Mouse (Mus musculus) CH12.LX (cell line): ENCODE results near the gene Olfr1453.
"Not testable (repeated sequence)": the region's sequence is repeated elsewhere in the genome, so short reads cannot be mapped to it uniquely, and the experiment has no call there.

Experiments used
- CHD2 ChIP-seq: IDR thresholded peaks from 2 replicates; pipeline ENCODE4 v1.6.1; 2011; ENCODE audit warnings: low read length, improper control_type of control experiment
- CTCF ChIP-seq, 2 experiments: IDR thresholded peaks in 1 of 2; conservative IDR thresholded peaks in 1 of 2; 2 replicates each; pipeline ENCODE4 v1.5.1; 2011 to 2012; ENCODE audit warnings: low read depth in 2 of 2, low read length in 2 of 2, improper control_type of control experiment in 1 of 2, inconsistent platforms in 1 of 2, mild to moderate bottlenecking in 1 of 2, moderate library complexity in 1 of 2
- E2F4 ChIP-seq: IDR thresholded peaks from 2 replicates; pipeline ENCODE4 v1.6.1; 2011; ENCODE audit warnings: low read depth, low read length, improper control_type of control experiment; ENCODE audit not compliant: insufficient replicate concordance
- HCFC1 ChIP-seq: IDR thresholded peaks from 2 replicates; pipeline ENCODE4 v1.6.1; 2012; ENCODE audit warnings: low read depth, mild to moderate bottlenecking, inconsistent platforms, low read length, improper control_type of control experiment
- MAFK ChIP-seq: IDR thresholded peaks from 2 replicates; pipeline ENCODE4 v1.6.1; 2011; ENCODE audit warnings: low read length, improper control_type of control experiment; ENCODE audit not compliant: insufficient replicate concordance
- MAX ChIP-seq: IDR thresholded peaks from 2 replicates; pipeline ENCODE4 v1.6.1; 2011; ENCODE audit warnings: low read length, improper control_type of control experiment
- MYC ChIP-seq: IDR thresholded peaks from 2 replicates; pipeline ENCODE4 v1.6.1; 2011; ENCODE audit warnings: low read depth, mild to moderate bottlenecking, improper control_type of control experiment, low read length
- NELFE ChIP-seq: IDR thresholded peaks from 2 replicates; pipeline ENCODE4 v1.6.1; 2011; ENCODE audit warnings: low read depth, low read length, improper control_type of control experiment
- RAD21 ChIP-seq: IDR thresholded peaks from 2 replicates; pipeline ENCODE4 v1.6.1; 2011; ENCODE audit warnings: low read depth, mild to moderate bottlenecking, low read length, improper control_type of control experiment, moderate library complexity
- SMC3 ChIP-seq: IDR thresholded peaks from 2 replicates; pipeline ENCODE4 v1.6.1; 2011; ENCODE audit warnings: low read depth, low read length, improper control_type of control experiment
- USF1 ChIP-seq: IDR thresholded peaks from 2 replicates; pipeline ENCODE4 v1.6.1; 2014; ENCODE audit warnings: low read depth, mild to moderate bottlenecking, inconsistent platforms, low read length, improper control_type of control experiment
- ZMIZ1 ChIP-seq: IDR thresholded peaks from 2 replicates; pipeline ENCODE4 v1.6.1; 2012; ENCODE audit warnings: low read depth, mild to moderate bottlenecking, inconsistent platforms, low read length, improper control_type of control experiment
- ZNF384 ChIP-seq: IDR thresholded peaks from 2 replicates; pipeline ENCODE4 v1.6.1; 2012; ENCODE audit warnings: low read depth, low read length, improper control_type of control experiment, inconsistent platforms

DNA sequence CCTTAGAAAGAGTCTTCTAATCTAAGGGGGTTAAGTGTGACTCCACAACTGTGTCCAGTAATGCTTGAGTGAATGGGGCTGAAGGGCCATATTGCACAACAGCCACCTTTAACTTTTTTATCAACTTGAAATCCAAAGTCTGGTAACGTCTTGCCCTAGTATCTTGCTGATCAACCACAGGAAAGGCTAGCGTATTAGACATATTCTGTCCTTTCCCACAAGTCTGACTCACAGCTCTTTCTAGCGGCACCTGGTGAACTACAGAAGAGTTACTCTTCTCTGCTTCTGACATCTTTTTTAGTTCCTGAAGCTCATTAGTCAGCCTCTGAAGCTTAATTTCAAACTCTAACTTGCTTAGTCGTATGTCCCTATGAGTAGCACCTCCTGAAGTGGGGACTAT lies 35.8 kb downstream of the Olfr1453 start:
- not testable (repeated sequence) for TF ChIP-seq RAD21; ZNF384; CTCF (conservative IDR thresholded peaks at IDR 0.05 in 1 of 2, IDR thresholded peaks at IDR 0.05 in 1 of 2; ENCODE audit: low read depth in 2 of 2, low read length in 2 of 2); MYC; HCFC1; MAX; CHD2; SMC3; NELFE; MAFK; USF1; ZMIZ1; E2F4
